Mouse (Mus musculus): ENCODE data around the gene Ccr10.

The Ccr10 gene

DNA sequence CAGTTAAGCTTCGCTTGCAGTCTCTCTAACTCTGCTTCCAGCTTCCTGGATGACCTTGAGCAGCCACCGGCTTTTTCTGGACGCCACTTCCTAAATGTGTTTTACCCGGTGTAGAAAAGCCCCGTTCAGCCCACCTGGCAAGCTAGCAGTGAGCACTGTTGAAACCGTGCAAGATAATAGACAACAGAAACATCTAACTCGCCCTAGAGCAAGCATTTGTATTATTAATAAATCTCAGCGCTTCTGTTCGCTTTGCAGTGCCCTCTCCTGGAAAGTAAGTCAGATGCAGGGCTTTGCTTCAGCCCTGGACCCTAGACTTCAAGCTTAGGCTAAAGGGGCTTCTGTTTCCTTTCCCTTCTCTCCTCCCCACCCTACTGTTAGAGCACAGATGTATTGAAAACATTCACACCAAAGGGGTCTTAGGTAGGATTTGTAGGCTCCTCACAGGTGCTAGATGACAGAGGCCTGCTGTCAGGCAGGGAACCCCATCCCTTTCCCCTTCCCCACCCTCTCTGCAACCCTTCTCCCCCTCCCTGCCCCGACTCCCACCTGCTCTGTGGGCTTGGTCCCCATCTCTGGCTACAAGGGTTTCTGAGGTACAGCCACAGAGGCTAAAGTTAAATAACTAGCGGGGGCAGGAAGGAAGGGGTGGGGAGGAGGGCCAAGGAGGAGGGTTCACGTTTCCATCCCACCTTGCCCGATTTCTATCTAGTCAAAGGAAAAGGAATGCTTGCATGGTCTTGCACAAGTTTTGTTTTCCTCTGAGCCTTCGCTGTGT lies at the start of gene Ccr10:
TSS of gene Ccr10 (minus strand) at position 593 of the 778 bp plus-strand sequence.
- DNase-seq (ENCODE audit: low spot score), result no peak

DNA sequence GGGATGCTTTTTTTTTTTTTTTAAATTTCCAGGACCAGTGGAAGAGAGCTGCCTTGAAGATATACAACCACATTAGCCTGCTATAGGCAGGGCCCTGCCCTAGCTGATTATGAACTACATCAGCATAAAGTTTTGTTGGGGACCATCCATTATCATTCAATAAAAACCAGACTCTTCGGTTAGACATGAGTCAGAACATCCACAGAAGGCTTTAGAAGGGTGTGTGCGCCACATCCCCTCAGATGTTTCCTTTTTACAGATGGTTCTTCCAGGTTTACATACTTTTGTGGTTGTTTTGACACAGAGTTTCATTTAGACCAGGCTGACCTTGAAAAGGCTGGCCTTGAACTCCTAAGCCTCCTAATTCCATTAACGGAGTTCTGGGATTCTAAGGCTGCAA lies 49.1 kb upstream of the Ccr10 start:
- DNase-seq (ENCODE audit: low spot score), result no peak

DNA sequence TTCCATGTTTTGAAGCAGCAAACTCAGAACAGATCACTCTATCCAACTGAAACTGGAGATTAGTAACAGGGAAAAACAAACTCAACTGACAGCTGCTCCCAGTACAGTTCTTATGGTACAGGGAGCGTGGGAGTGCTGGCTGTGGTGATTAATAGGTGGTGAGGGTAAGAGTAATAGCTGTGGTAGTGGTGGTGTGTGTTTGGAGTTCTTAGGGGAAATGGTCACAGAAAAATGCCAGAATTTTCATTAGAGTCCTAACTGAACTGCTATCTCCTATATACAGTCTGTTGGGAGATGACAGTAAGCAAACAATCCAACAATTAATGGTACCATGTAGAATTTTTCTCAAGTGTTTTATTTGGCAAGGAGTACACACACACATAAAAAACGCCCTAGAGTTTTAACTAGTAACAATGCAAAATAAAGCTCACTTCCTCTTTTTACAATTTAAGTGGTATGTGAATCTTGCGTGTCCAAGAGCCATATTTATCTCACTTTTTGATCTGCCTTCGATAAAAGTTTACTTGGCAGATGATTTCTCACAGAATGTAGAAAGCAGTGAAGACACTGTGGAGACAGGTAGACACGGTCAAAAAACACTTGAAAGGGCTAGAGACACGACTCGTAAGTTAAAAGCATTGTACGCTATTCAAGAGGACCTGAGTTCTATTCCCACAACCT lies 46.2 kb upstream of the Ccr10 start:
- DNase-seq (ENCODE audit: low spot score), result no peak

DNA sequence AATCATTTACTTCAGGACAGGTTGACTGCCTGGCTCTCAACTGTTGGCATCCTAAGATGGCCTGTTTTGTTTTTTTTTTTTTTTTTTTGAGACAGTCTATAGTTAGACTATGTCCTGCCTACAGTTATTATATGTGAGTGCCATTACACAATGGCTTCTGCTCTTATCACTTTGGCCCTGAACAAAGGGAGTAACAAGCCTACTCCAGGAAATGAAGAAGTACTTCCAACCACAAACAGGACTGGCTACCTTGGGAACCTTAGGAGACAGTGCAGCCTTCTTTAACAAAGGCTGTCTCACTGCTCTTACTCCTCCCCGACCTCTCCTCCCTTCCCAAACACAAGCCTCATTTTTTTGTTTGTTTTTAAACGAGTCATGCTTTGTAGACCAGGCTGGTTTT lies 45.6 kb upstream of the Ccr10 start:
- no peak for DNase-seq (ENCODE audit: low spot score)

DNA sequence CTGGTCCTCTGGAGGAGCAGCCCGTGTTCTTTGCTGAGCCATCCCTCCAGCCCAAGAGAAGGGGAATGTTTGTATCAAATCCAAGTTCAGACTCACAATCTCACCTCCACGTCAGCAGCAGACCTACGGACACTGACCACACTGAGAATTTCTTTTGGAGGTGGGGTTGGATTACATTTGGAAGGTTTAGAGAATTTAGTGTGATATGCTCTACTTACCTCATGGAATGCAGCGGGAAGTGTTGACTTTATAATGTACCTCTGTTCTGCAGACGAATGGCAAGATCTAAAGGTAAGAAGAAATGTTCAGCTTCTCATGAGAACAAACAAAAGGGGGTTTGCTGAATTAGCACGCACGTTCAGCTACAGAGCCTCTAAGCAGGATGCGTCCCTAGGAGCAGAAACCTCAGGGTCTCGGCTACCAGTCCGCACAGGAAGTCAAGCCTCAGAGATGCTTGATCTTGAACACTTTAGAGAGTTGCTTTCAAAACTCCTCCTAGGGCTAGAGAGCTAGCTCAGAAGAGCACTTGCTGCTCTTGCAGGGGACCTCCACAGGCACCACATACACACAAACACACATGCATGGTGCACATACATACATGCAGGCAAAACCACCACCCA lies 43.3 kb upstream of the Ccr10 start:
- no peak for DNase-seq (ENCODE audit: low spot score)

DNA sequence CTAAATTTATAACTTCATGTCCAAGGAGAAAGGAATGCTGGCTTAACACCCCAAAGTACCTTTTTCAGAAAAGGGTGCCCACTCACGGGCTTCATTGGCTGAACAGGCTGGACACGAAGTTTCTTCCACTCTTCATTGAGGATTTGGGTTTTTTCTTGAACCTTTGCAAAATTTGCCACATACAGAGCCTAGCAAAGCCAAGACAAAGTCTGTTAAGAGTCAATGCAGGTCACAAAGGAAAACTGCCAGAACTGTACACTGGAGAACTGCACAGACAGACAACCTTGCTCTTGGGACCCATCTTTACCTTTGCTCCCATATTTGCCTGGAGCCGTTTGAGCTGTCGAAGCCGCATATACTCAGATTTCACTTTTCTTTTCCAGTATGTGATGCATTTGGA lies 41.7 kb upstream of the Ccr10 start:
- DNase-seq (ENCODE audit: low spot score), result no peak

DNA sequence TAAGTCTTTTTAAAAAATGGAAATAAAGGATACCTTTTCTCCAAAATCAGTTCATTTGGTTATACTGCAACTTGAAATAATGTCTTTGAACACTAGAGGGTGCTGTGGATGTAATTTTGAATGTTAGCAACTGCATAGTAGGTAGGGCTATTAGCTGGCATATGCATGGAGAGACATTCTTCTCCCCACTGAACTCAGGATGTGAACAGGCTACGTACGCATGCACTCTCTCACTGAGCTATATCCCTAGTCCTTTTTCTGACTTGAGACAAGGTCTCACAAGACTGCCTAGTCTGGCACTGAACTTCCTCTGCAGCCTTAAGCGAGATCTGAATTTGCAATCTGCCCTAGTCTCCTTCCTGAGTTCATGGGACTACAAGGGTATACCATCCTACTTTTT lies 36.7 kb upstream of the Ccr10 start:
- DNase-seq (ENCODE audit: low spot score), result no peak

DNA sequence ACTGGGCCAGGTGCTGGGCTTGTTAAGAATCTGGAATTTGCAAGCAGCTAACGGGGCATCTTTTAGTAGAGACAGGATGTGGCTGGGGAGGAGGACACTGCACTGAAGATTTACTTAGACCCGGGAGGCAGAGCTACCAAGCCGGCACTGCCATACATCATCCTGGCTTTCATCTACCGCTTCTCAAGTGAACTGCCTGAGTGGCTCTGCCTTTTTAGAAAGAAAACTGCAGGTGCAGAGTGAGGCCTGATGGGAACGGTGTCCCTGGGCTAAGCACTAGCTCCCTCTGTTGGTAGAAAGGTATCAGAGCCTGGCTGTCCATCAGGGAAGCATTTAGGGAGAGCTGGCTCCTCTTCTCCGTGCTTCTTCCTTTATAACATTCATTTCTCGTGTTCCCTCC lies 25.7 kb upstream of the Ccr10 start:
- DNase-seq (ENCODE audit: low spot score), result no peak

DNA sequence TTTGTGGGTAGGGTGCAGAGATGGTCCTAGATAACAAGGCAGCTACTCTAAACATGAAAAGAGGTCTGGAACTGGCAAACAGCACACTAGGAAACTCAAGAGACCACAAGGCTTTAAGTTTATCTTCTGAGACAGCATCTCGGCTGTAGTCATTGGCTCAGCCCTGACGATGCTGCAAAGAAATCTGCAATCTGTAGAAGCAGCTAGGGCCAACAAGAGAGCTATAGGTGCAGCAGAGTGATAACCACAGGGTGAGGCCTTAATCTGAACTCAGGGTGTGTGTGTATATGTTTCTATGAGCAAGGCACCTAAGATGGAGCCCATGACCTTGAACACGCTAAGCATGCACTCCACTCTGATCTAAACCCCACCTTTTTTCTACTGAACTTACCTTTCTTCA lies 24.3 kb upstream of the Ccr10 start:
- no peak for DNase-seq (ENCODE audit: low spot score)

DNA sequence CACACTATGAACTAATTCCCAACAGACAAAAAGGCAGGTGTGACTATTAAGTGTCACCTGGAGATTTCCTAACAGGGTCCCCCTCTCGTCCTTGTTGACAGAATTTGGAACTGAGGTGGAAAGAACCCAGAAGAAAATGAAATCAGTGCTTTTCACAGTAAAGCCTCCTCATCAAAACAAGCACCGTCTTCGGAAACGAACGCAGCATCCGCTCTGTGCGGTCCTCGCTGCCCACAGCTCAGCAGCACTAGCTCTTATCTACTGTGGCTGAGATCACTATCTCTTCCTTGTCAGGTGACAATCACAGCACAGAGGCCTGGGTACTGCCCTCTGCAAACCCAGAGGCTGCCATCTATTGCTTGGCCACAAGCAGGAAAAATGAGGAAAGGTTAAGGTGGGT lies 20.9 kb upstream of the Ccr10 start:
- no peak for DNase-seq (ENCODE audit: low spot score)

DNA sequence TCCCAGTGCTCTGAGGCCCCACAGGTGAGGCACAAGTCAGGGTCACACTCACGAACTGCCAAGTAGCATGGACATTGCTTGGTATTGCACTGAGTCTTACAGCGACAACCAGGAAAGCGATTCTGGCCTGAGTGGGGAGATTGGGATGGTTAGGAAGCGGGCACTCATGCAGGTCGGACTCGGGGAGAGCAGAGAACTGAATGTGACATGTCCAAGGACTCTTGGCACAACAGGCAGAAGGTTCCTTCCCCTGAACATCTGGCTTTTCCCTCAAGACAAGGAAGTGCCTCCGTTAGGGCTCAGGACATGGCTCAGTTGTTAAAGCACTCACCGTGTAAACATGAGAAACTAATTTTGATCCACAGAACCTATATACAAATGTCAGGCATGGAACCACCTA lies 20.3 kb upstream of the Ccr10 start:
- no peak for DNase-seq (ENCODE audit: low spot score)

DNA sequence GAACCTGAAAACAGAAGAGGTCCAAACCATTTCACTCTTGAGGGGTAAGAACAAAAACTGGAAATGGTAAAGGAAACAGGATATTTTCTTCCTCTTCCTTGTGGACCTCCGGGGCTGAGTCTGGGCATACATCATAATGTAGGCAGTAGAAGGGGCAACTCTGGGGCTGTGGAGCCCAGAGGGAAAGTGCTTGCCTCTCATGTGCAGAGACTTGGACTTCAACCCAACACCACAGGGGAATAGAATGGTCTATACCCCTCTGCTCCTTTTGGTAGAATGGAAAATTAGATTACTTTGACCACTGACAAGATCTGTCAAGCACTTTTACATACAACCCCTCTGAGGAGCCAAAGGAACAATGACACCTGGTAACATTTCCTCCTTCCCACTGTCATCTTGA lies 19.9 kb upstream of the Ccr10 start:
- no peak for DNase-seq (ENCODE audit: low spot score)

DNA sequence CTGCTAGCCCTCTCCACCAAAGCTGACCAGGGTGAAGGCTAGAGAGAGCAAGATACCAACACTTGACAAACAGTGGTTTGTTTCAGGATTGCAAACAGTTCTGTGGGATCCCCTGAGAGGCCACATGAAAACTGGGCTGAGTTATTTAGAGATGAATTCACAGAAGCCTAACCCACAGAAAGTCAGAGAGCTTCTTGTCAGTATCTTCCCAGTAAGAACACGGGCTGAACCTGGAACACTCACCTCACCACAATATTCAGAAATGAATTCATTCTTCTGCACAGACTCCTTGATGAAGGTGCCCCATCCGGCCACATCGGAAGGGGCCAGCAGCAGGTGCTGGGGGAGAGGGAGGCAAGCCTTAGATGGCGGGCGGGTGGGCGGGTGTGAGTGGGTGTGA lies 19.4 kb upstream of the Ccr10 start:
- no peak for DNase-seq (ENCODE audit: low spot score)

DNA sequence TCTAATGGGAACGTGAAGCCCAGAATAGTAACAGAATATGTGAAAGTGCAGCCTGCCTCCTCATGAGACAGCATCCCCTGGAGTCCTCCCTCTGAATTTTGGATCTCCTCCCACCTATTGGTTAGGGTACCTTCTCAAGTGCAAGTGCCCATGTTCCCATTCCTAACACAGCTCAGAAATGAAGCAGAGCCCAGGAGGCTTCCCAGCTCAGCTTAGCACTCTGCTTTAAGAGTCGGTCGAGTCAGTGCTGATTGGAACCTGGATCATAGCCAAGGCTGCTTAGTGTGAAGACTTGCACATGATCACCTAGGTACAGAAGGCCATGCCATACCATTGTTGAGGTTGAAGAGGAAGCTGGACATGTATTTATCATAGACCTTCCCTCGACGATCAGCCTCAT lies 18.9 kb upstream of the Ccr10 start:
- DNase-seq (ENCODE audit: low spot score), result no peak

DNA sequence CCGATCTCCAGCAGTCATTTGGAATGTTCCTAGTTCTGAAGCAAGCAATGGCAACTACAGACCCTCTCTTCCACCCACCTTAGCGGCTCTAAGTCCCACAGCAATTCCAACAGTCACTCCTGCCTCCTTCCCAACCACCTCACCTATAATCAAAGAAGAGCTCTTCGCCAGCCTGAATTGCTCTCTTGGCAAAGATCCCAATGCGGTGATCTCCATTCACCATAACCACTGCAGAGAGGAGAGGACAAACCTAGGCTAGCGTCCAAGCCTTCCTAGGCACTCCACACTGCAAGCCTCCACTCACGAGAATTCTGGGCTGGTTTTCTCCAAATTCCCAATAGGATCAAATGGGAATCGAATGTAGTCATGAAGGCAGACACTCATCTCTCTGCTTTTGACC lies 17.8 kb upstream of the Ccr10 start:
- DNase-seq (ENCODE audit: low spot score), result no peak

DNA sequence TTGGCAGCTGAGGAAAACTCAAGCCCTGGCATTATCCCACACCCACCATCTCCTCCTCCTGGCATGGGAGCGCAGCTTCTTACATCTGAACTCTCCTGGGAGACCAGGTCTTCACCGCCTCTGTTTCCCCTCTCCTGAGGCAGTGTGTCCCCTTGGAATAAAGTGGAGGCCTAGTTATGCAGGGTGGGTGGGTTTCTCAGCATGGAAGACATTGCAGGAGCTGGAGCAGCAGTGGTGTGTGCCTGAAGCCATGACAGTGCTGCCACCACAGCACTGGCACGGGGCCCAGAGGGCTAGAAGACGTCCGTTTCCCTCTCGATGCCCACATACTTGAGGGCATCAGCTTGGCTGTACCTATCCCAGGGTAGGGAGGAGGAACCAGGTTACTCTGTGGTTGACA lies 17.4 kb upstream of the Ccr10 start:
- DNase-seq (ENCODE audit: low spot score), result no peak

DNA sequence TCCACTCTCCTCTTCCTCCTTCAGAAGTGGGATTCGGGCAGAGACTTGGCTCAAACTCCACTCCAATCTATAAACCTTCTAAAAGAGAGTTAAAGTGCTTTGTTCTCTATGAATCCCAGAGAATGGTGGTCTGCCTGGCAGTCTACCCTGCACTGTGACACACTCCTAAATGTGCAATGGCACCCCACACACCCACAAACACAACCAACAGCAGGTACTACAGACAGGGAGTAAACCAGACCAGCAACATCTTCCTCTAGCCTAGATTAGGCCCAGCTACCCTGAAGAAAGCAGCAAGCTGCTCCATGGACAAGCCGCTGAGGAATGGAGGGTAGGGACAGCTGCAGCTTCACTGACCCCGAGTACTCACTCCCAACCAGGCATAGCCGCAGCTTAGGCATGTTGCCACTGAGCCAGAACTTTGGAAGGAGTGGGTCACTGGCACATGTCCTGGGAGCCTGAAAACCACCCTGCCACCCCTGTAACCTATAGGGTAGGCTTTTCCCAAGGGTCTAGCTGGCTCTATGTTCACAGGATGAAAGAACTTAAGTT lies 16.8 kb upstream of the Ccr10 start:
- DNase-seq (ENCODE audit: low spot score), result no peak

DNA sequence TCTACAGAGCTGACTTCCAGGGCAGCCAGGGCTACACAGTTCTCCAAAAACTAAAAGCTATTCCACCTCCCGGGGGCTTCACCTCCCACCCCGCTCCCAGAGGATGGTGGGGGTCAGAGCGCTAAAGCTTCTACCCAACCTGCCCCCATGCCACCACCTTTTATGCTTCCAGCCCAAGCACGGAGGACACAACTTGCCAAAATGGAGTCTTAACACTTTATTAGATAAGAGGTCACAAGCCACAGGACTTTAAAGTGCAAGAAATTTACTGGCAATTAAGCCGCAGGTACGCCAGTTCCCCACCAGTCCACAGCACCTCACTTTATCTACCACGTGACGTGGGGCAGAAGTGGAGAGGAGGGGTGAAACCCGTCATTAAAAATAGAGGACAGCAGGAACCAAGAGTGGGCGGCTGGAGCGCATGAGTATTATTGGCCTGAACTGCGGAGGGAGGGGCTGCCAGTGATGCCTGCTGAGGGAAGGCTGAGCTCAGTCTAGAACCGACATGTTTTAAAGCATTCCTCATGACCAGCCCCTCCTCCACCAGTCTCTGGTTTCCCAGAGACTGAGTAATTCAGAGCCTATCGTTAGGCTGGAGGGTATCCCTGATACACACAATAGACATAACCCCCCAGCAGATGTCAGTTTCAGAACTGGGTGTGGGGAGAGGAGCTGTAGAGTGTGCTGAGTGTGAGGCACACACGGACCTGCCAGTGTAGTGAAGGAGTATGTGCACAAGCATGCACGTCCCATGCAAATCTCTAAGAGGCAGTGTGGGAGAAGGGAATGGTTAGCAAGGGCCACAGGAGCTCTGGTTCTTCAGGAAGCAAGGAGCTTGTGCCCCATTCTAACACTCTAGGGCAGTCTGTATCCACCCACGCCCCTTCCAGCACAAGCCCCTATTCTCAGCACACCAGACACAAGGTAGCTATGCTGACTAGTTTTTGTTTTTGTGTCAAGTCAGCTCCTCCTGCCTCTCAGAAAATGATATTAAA lies 16.0 kb upstream of the Ccr10 start:
- DNase-seq (ENCODE audit: low spot score), result no peak

DNA sequence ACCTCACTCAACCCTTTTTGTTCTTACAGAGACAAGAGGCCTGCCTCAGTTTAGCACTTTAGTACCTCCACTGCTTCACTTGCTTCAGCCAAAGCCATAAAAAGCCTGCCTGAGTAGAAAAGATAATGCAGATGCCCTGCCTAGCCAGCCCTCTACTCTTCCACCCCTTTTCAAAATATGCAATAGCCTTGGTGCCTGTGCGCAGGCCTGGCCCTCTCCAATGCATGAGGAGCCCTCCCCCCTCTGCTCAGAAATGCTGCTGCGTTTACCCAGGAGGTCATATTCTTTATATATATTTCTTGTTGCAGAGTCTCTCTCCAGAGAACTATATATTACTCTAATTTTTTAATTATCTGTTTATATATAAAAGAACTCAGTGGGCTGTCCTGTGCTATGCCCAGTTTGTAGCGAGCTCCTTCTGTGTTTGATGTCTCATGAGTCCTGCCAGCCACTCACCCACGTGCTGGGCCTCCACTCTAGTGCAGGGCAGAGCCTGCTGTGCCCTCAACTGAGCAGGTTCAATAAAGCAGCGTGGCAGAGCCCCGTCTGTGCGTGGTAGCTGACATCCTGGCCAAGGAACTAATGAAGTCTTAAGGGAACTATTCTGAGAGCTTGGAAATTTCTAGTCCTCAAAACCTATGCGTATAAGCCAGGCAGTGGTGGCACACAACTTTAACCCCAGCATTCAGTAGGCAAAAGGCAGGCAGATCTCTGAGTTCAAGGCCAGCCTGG lies 15.1 kb upstream of the Ccr10 start:
- DNase-seq (ENCODE audit: low spot score), result no peak

DNA sequence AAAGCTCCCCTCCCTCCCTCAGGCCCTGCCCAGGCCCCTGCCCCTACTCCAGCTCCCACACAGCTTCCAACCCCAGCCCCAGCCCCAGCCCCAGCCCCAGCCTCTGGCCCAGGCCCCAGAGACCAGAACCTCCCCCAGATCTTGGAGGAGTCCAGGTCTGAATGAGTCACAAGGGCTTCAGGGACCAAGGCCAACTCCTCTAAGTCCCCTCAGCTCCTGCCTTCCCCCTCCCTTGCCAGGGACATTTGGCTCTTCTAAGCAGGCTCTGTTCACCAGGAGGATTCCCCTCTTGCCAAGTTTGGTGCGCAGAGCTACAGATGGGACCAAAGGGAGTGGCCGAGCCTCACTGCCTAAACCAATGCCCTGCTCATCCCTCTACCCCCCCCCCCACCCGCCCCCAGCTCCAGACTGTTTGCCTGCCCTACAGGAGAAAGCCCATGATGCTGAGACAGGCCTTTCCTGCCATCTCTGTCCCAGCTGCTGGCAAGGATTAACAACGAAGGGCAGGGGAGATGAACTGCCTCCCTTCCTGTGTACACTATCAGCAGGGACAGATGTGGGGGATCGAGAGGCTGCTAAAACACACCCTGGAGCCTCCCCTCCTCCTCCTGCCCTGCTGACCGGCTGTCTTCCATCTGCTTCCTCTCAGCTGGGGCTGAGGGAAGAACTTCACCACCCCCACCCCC lies 14.4 kb upstream of the Ccr10 start:
- DNase-seq (ENCODE audit: low spot score), result peak; percentile 82

All from testis, postnatal 10 days (tissue).